Mouse (Mus musculus) c-Kit-positive CD71-positive TER-119-positive erythroid progenitor cells, embryonic 14.5 days (primary cell): ENCODE measurements around the gene Ankrd11.
"Not testable (repeated sequence)": the region's sequence is repeated elsewhere in the genome, so short reads cannot be mapped to it uniquely, and the experiment has no call there.

Experiments
- DNase-seq: peaks from one replicate; pipeline ENCODE4 v3.0.0-alpha.2; 2013; ENCODE audit warnings: low spot score

Gene Ankrd11

GRCm38 (mm10) chr8:123039376-123040109 is 2.5 kb downstream of the Ankrd11 start:
- no peak for DNase-seq

GRCm38 (mm10) chr8:123038351-123038750 is 3.7 kb downstream of the Ankrd11 start:
- no peak for DNase-seq

- DNase-seq = no peak
These were observed 4.6 kb downstream of the Ankrd11 start for GRCm38 (mm10) chr8:123037487-123037886.

- DNase-seq = peak; percentile 67
These were observed 5.1 kb downstream of the Ankrd11 start for GRCm38 (mm10) chr8:123036956-123037355.

- DNase-seq = no peak
These were observed 7.9 kb downstream of the Ankrd11 start for GRCm38 (mm10) chr8:123034171-123034570.

GRCm38 (mm10) chr8:123033431-123033830 is 8.6 kb downstream of the Ankrd11 start:
- no peak for DNase-seq

GRCm38 (mm10) chr8:123032730-123033129 is 9.3 kb downstream of the Ankrd11 start:
- no peak for DNase-seq

- no peak for DNase-seq
These were observed 10.6 kb downstream of the Ankrd11 start for GRCm38 (mm10) chr8:123031321-123031978.

GRCm38 (mm10) chr8:123030091-123030490 is 12.0 kb downstream of the Ankrd11 start:
- DNase-seq = not testable (repeated sequence)

- no peak for DNase-seq
These were observed 14.3 kb downstream of the Ankrd11 start for GRCm38 (mm10) chr8:123027786-123028185.

- DNase-seq = no peak
These were observed 16.1 kb downstream of the Ankrd11 start for GRCm38 (mm10) chr8:123025951-123026351.

- DNase-seq = no peak
These were observed 17.9 kb downstream of the Ankrd11 start for GRCm38 (mm10) chr8:123024226-123024625.

- no peak for DNase-seq
These were observed 19.4 kb downstream of the Ankrd11 start for GRCm38 (mm10) chr8:123022727-123023126.

GRCm38 (mm10) chr8:123021259-123021658 is 20.8 kb downstream of the Ankrd11 start:
- no peak for DNase-seq

- no peak for DNase-seq
These were observed 21.2 kb downstream of the Ankrd11 start for GRCm38 (mm10) chr8:123020859-123021258.

- DNase-seq = no peak
These were observed 22.0 kb downstream of the Ankrd11 start for GRCm38 (mm10) chr8:123020084-123020483.

GRCm38 (mm10) chr8:123018484-123019164 is 23.5 kb downstream of the Ankrd11 start:
- no peak for DNase-seq

- DNase-seq = no peak
These were observed 24.9 kb downstream of the Ankrd11 start for GRCm38 (mm10) chr8:123017143-123017542.

- no peak for DNase-seq
These were observed 27.0 kb downstream of the Ankrd11 start for GRCm38 (mm10) chr8:123015074-123015473.

GRCm38 (mm10) chr8:123014429-123014828 is 27.6 kb downstream of the Ankrd11 start:
- DNase-seq = no peak

- no peak for DNase-seq
These were observed 30.8 kb downstream of the Ankrd11 start for GRCm38 (mm10) chr8:123011321-123011720.

GRCm38 (mm10) chr8:123005805-123006204 is 36.3 kb downstream of the Ankrd11 start:
- DNase-seq = no peak

- no peak for DNase-seq
These were observed 36.7 kb downstream of the Ankrd11 start for GRCm38 (mm10) chr8:123005328-123005727.
